Mouse (Mus musculus): Measurements from ENCODE around the gene Ydjc.
"Not testable (repeated sequence)": the region's sequence is repeated elsewhere in the genome, so short reads cannot be mapped to it uniquely, and the experiment has no call there.

The Ydjc gene

GRCm38 (mm10) chr16:17154346-17154745 is 9.9 kb downstream of the Ydjc start:
- no peak for DNase-seq

GRCm38 (mm10) chr16:17165478-17165877 is 21.1 kb downstream of the Ydjc start:
- not testable (repeated sequence) for DNase-seq

GRCm38 (mm10) chr16:17167179-17167578 is 22.8 kb downstream of the Ydjc start:
- DNase-seq, result no peak

- DNase-seq, result no peak
These were observed 23.6 kb downstream of the Ydjc start for GRCm38 (mm10) chr16:17168049-17168448.

GRCm38 (mm10) chr16:17175765-17176164 is 31.3 kb downstream of the Ydjc start:
- no peak for DNase-seq

- no peak for DNase-seq
These were observed 33.3 kb downstream of the Ydjc start for GRCm38 (mm10) chr16:17177623-17178170.

GRCm38 (mm10) chr16:17179706-17180105 is 35.3 kb downstream of the Ydjc start:
- no peak for DNase-seq

- DNase-seq, result no peak
These were observed 37.0 kb downstream of the Ydjc start for GRCm38 (mm10) chr16:17181382-17181781.

GRCm38 (mm10) chr16:17182136-17182535 is 37.7 kb downstream of the Ydjc start:
- DNase-seq, result no peak

- no peak for DNase-seq
These were observed 38.6 kb downstream of the Ydjc start for GRCm38 (mm10) chr16:17183003-17183402.

GRCm38 (mm10) chr16:17185475-17185874 is 41.1 kb downstream of the Ydjc start:
- no peak for DNase-seq

GRCm38 (mm10) chr16:17193823-17194222 is 49.4 kb downstream of the Ydjc start:
- no peak for DNase-seq

GRCm38 (mm10) chr16:17200121-17200952 is 55.9 kb downstream of the Ydjc start:
- DNase-seq, result no peak

GRCm38 (mm10) chr16:17200953-17201707 is 56.7 kb downstream of the Ydjc start:
- DNase-seq, result peak; percentile 92

- DNase-seq, result peak; percentile 49
These were observed 57.6 kb downstream of the Ydjc start for GRCm38 (mm10) chr16:17201977-17202376.

- DNase-seq, result no peak
These were observed 58.1 kb downstream of the Ydjc start, which contains the start of gene Ube2l3 for GRCm38 (mm10) chr16:17202549-17202948. Ube2l3 (minus strand) TSS chr16:17202649.

- DNase-seq, result peak; percentile 70
These were observed 60.6 kb downstream of the Ydjc start for GRCm38 (mm10) chr16:17204990-17205389.

- DNase-seq, result peak; percentile 95
These were observed 64.3 kb downstream of the Ydjc start, which contains the start of gene Rimbp3 for GRCm38 (mm10) chr16:17208389-17209361. Rimbp3 (plus strand) TSS chr16:17208603.

GRCm38 (mm10) chr16:17209404-17209960 is 65.1 kb downstream of the Ydjc start:
- no peak for DNase-seq
